16 mouse cellular contexts compared by ENCODE assay signal in the genomic region with DNA sequence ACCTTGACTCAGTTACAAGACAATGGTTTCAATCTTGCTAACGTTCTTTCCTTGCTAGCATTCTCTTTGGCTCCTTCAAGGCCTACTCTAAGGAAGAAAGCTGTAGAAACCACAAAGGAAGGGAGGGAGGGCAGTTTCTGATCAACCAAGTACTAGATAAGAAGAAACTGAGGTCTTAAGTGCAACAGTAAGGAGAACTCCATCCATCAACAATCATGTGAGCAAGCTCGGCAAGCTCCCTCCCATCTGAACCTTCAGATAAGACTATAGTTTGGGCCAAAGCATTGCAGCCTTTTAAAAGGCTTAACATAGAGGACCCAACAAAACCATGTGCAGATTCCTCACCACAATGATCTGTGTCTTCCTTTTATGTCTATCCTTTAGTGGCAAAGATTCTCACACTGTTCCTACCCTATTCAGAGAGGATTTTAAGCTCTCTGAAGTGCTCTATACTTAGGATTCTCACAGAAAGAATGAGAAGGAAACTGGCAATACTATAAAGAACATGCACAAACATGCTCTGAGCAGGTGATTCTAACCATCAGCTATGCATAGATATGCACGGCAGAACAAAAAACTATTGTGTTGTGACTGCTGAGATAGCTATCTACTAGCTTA. TPM values are rescaled to one million over a fixed set of nuclear protein-coding genes. Genes with fewer than 3 reads are reported as not detected.
DNase-seq lines count a peak whose midpoint lies in the region; ATAC-seq and TF ChIP-seq lines count a peak whose summit lies in the region.
"Had no signal": no experiment of that assay in that cellular context is flagged by ENCODE, and none has a peak within 500 bp of the region (broad histone marks: within the 10 kb centered on the region; RNA-seq: fewer than 3 reads in every experiment).

No protein-coding gene starts in this region.

- TF ChIP-seq EP300 in liver, postnatal 0 days (IDR thresholded peaks at IDR 0.05; ENCODE audit: low read depth), result no peak; the same call in 1 of the 2 replicates

- intact Hi-C loops in gastrocnemius, adult 2 months (cut with DNase I), result no loop called here

- peak; percentile 80 for ATAC-seq in liver, postnatal 0 days
- ATAC-seq: midbrain, embryonic 16.5 days had no signal

- 56% methylated on average over 3 of the region's 3 CpGs for WGBS in heart, embryonic 10.5 days
- 37% methylated on average over 3 of the region's 3 CpGs for WGBS in liver, postnatal 0 days (ENCODE audit: insufficient replicate concordance)

- TF ChIP-seq CTCF in liver, postnatal 0 days (IDR thresholded peaks at IDR 0.05; ENCODE audit: low read depth), result no peak
- no peak for TF ChIP-seq CTCF in gastrocnemius, adult 2 months (IDR thresholded peaks at IDR 0.05)

- 0 out of 2 replicates have a peak overlapping the region, but pooled peaks have one; percentile 42 for H3K27ac ChIP-seq in heart, embryonic 10.5 days
- H3K27ac ChIP-seq in liver, postnatal 0 days (ENCODE audit: low read depth), result no peak overlapping the region
- no peak overlapping the region for H3K27ac ChIP-seq in gastrocnemius, adult 2 months
- H3K27ac ChIP-seq: hindbrain, embryonic 13.5 days; neural tube, embryonic 12.5 days had no signal

- DNase-seq in heart, embryonic 10.5 days (ENCODE audit: low spot score), result no peak
- DNase-seq in heart, adult 8-10 months (ENCODE audit: low spot score), result no peak
- peak; percentile 37 for DNase-seq in CD4-positive, CD25-positive, alpha-beta regulatory T cell, adult 2 months (ENCODE audit: low read depth, low spot score)
- DNase-seq in induced T-regulatory cell, adult 2 months (ENCODE audit: low read depth), result peak; percentile 44
- DNase-seq in liver, postnatal 0 days, result no peak
- no peak for DNase-seq in embryo, embryonic 9.5 days (ENCODE audit: extremely low spot score)
- DNase-seq in gastrocnemius, adult 2 months, result no peak
- DNase-seq in layer of hippocampus, postnatal 36 days, result no peak
- DNase-seq: cerebellum, adult 9-10 months; embryo, embryonic 11 days; heart, adult 18-20 months; kidney, adult 9 months; lung, postnatal 4 days had no signal

- H3K4me3 ChIP-seq in heart, embryonic 10.5 days, result no peak overlapping the region
- no peak overlapping the region for H3K4me3 ChIP-seq in liver, postnatal 0 days (ENCODE audit: low read depth, low read length)
- no peak overlapping the region for H3K4me3 ChIP-seq in gastrocnemius, adult 2 months
- H3K4me3 ChIP-seq: hindbrain, embryonic 13.5 days; neural tube, embryonic 12.5 days had no signal

- H3K4me2 ChIP-seq in liver, postnatal 0 days (ENCODE audit: low read depth, low read length), result no peak overlapping the region
- H3K4me2 ChIP-seq: hindbrain, embryonic 13.5 days; neural tube, embryonic 12.5 days had no signal

- H3K9ac ChIP-seq in liver, postnatal 0 days (replicated peaks), result no peak overlapping the region
- H3K9ac ChIP-seq: hindbrain, embryonic 13.5 days; neural tube, embryonic 12.5 days had no signal

- H3K27me3 ChIP-seq in heart, embryonic 10.5 days (ENCODE audit: insufficient read depth, poor library complexity, severe bottlenecking), result no peaks in the 10 kb centered on the region
- no peaks in the 10 kb centered on the region for H3K27me3 ChIP-seq in liver, postnatal 0 days (ENCODE audit: insufficient read depth, low read length)
- H3K27me3 ChIP-seq: hindbrain, embryonic 13.5 days; neural tube, embryonic 12.5 days had no signal

- peaks cover 20% of the 10 kb centered on the region for H3K4me1 ChIP-seq in heart, embryonic 10.5 days
- H3K4me1 ChIP-seq in liver, postnatal 0 days (ENCODE audit: insufficient read depth), result peaks cover 15% of the 10 kb centered on the region
- H3K4me1 ChIP-seq: neural tube, embryonic 12.5 days had no signal

- no peaks in the 10 kb centered on the region for H3K9me3 ChIP-seq in heart, embryonic 10.5 days
- H3K9me3 ChIP-seq in liver, postnatal 0 days (ENCODE audit: low read length), result no peaks in the 10 kb centered on the region
- H3K9me3 ChIP-seq: hindbrain, embryonic 13.5 days; neural tube, embryonic 12.5 days had no signal

- no peaks in the 10 kb centered on the region for H3K36me3 ChIP-seq in heart, embryonic 10.5 days
- H3K36me3 ChIP-seq in liver, postnatal 0 days (replicated peaks; ENCODE audit: insufficient read depth, low read length), result no peaks in the 10 kb centered on the region
- H3K36me3 ChIP-seq: hindbrain, embryonic 13.5 days; neural tube, embryonic 12.5 days had no signal

RNA-seq across cellular contexts. Expression of a gene that starts 16.6 kb away (rescaled TPM):
- 12.9 and 18.4 TPM in 2 replicates for polyA plus RNA-seq in heart, embryonic 10.5 days (2016; fragmentation: Nextera tagmentation; extraction: Ambion mirVana)
- total RNA-seq in heart, adult 8-10 months (2022), result 10 to 100 TPM in 3 of 4 experiments, 1 to 10 TPM in 1; 9.7 to 16.5 (median 11.5) TPM
- polyA plus RNA-seq in liver, postnatal 0 days (2015; fragmentation: Nextera tagmentation; extraction: Ambion mirVana), result 3.3 and 3.4 TPM in 2 replicates
- 1 to 10 TPM; 6.6 to 8.6 TPM for total RNA-seq in gastrocnemius, adult 2 months (2021)
- total RNA-seq in layer of hippocampus, postnatal 36 days (2021), result 10 to 100 TPM; 16.8 to 18.1 TPM

Comparison
In these comparisons a context has a peak if more than half of its experiments do, and no peak if none do; other contexts are left out.
1. DNase-seq: peak in CD4-positive, CD25-positive, alpha-beta regulatory T cell, adult 2 months (single experiment) and induced T-regulatory cell, adult 2 months (single experiment); none in heart, embryonic 10.5 days (single experiment), heart, adult 8-10 months (single experiment), liver, postnatal 0 days (single experiment), embryo, embryonic 9.5 days (single experiment), gastrocnemius, adult 2 months (single experiment) and layer of hippocampus, postnatal 36 days (0 of 2).